Mouse (Mus musculus): Measurements from ENCODE around the gene Rsf1. TPM values are rescaled to one million over a fixed set of nuclear protein-coding genes. Genes with fewer than 3 reads are reported as not detected.

Rsf1 gene
- polyA plus RNA-seq (2021; fragmentation: Nextera tagmentation), result 9.1 and 13.2 TPM in 2 replicates
- long read RNA-seq, experiment 1, partial matches to known transcripts, result 49 of 59 reads
- long read RNA-seq, experiment 1, other reads (novel, unspliced or antisense), result 10 of 59 reads
- long read RNA-seq, experiment 2, full-length matches to known transcripts, result 3 of 152 reads
- long read RNA-seq, experiment 2, partial matches to known transcripts, result 135 of 152 reads
- long read RNA-seq, experiment 2, other reads (novel, unspliced or antisense), result 14 of 152 reads

GRCm38 (mm10) chr7:97579067-97579975, at the start of gene Rsf1, which contains the start of gene Aamdc:
Rsf1 (plus strand) TSS chr7:97579889.
Aamdc (minus strand) TSS chr7:97579497.

GRCm38 (mm10) chr7:97696506-97697254, 117.0 kb downstream of the Rsf1 start, which contains the start of gene Clns1a:
Clns1a (plus strand) TSS chr7:97696634.

GRCm38 (mm10) chr7:97737638-97738456, 158.2 kb downstream of the Rsf1 start, which contains the start of gene Aqp11:
Aqp11 (minus strand) TSS chr7:97738289.

Other genes starting within 250 kb of the Rsf1 start
- gene Usp35, start 247.9 kb upstream of the Rsf1 start, polyA plus RNA-seq (2021; fragmentation: Nextera tagmentation), result 1.8 and 3.0 TPM in 2 replicates
- gene Kctd21, start 247.6 kb upstream of the Rsf1 start, polyA plus RNA-seq (2021; fragmentation: Nextera tagmentation), result 4.0 and 5.2 TPM in 2 replicates
- 8.7 and 9.5 TPM in 2 replicates for gene Alg8, start 208.3 kb upstream of the Rsf1 start, polyA plus RNA-seq (2021; fragmentation: Nextera tagmentation)
- gene Ndufc2, start 179.9 kb upstream of the Rsf1 start, polyA plus RNA-seq (2021; fragmentation: Nextera tagmentation), result 577 and 625 TPM in 2 replicates
- gene Thrsp, start 162.2 kb upstream of the Rsf1 start, polyA plus RNA-seq (2021; fragmentation: Nextera tagmentation), result 166 and 221 TPM in 2 replicates
- gene Kctd14, start 128.6 kb upstream of the Rsf1 start, polyA plus RNA-seq (2021; fragmentation: Nextera tagmentation), result 5.1 and 6.5 TPM in 2 replicates
- 20.9 and 23.3 TPM in 2 replicates for gene Ints4, start 98.9 kb upstream of the Rsf1 start, polyA plus RNA-seq (2021; fragmentation: Nextera tagmentation)
- gene Aamdc, start 392 bp upstream of the Rsf1 start, polyA plus RNA-seq (2021; fragmentation: Nextera tagmentation), result 133 and 153 TPM in 2 replicates
- 153 and 156 TPM in 2 replicates for gene Clns1a, start 116.7 kb downstream of the Rsf1 start, polyA plus RNA-seq (2021; fragmentation: Nextera tagmentation)
- 46.1 and 52.6 TPM in 2 replicates for gene Aqp11, start 158.4 kb downstream of the Rsf1 start, polyA plus RNA-seq (2021; fragmentation: Nextera tagmentation)
- gene Pak1, start 208.7 kb downstream of the Rsf1 start, polyA plus RNA-seq (2021; fragmentation: Nextera tagmentation), result 155 and 165 TPM in 2 replicates